Comparison of ENCODE assay signal across 10 mouse cellular contexts in the genomic region with DNA sequence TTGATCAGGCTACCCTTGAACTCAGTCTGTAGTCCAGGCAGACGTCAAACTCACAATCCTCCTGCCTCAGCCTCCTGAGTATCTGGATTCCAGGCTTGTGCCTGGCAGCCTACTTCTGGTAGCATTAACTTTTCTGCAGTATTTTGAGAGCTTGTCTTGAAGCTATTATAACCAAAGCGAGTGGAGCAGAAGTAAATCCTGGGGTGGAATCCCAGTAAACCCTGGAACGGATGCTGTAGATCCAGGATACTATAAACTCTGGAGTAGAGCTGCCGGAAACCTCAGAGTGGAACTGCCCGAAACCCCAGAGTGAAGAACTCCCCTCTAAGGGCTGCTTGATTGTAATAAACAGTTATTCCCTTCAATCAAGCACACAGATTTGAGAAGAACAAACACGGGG. TPM values are rescaled to one million over a fixed set of nuclear protein-coding genes. Genes with fewer than 3 reads are reported as not detected.
A peak's percentile ranks its signal among the peaks of the same experiment; 100 is the strongest.
DNase-seq lines count a peak whose midpoint lies in the region; ATAC-seq and TF ChIP-seq lines count a peak whose summit lies in the region.
"Had no signal": no experiment of that assay in that cellular context is flagged by ENCODE, and none has a peak within 500 bp of the region (broad histone marks: within the 10 kb centered on the region; RNA-seq: fewer than 3 reads in every experiment).

No protein-coding gene starts in this region.

- no peaks in the 10 kb centered on the region for H3K27me3 ChIP-seq in neural tube, embryonic 15.5 days (replicated peaks)
- H3K27me3 ChIP-seq in intestine, embryonic 15.5 days (replicated peaks) = no peaks in the 10 kb centered on the region
- no peaks in the 10 kb centered on the region for H3K27me3 ChIP-seq in neural tube, embryonic 11.5 days (ENCODE audit: control insufficient read depth, insufficient read depth, low read length)
- H3K27me3 ChIP-seq in cerebellum, adult 2 months (ENCODE audit: control insufficient read depth, insufficient read depth, low read length) = no peaks in the 10 kb centered on the region

- H3K9ac ChIP-seq in neural tube, embryonic 15.5 days (replicated peaks) = no peak overlapping the region
- H3K9ac ChIP-seq in intestine, embryonic 15.5 days = no peak overlapping the region
- no peak overlapping the region for H3K9ac ChIP-seq in neural tube, embryonic 11.5 days (ENCODE audit: low read length)

- no peak overlapping the region for H3K4me3 ChIP-seq in neural tube, embryonic 15.5 days (replicated peaks)
- H3K4me3 ChIP-seq in intestine, embryonic 15.5 days (replicated peaks) = no peak overlapping the region
- no peak overlapping the region for H3K4me3 ChIP-seq in neural tube, embryonic 11.5 days (ENCODE audit: low read depth, low read length)
- H3K4me3 ChIP-seq in cerebellum, adult 2 months (replicated peaks; ENCODE audit: insufficient read depth, low read depth, low read length) = no peak overlapping the region

- H3K4me1 ChIP-seq in neural tube, embryonic 15.5 days = peaks cover 14% of the 10 kb centered on the region
- H3K4me1 ChIP-seq in intestine, embryonic 15.5 days (replicated peaks) = 0 out of 2 replicates have a peak, but pooled peaks cover 2% of the 10 kb centered on the region
- H3K4me1 ChIP-seq in neural tube, embryonic 11.5 days (ENCODE audit: control insufficient read depth, insufficient read depth, low read length) = peaks cover 10% of the 10 kb centered on the region
- peaks cover 4% of the 10 kb centered on the region; the same call in 1 of the 2 replicates for H3K4me1 ChIP-seq in cerebellum, adult 2 months (ENCODE audit: control insufficient read depth, insufficient read depth, low read length)

- TF ChIP-seq POLR2A in cerebellum, adult 2 months (IDR thresholded peaks at IDR 0.05; ENCODE audit: borderline replicate concordance, insufficient read depth, low read length) = no peak

- no peaks in the 10 kb centered on the region for H3K9me3 ChIP-seq in neural tube, embryonic 15.5 days (replicated peaks)
- H3K9me3 ChIP-seq in intestine, embryonic 15.5 days = no peaks in the 10 kb centered on the region; the same call in 1 of the 2 replicates
- H3K9me3 ChIP-seq in neural tube, embryonic 11.5 days (ENCODE audit: control insufficient read depth, low read length) = no peaks in the 10 kb centered on the region
- H3K9me3 ChIP-seq: G1E had no signal

- no peak for ATAC-seq in frontal cortex, adult (ENCODE audit: low TSS enrichment)
- no peak for ATAC-seq in neural tube, embryonic 15.5 days (ENCODE audit: low FRiP score)
- peak; percentile 24; the same call in 1 of the 2 replicates for ATAC-seq in intestine, embryonic 15.5 days
- ATAC-seq in neural tube, embryonic 11.5 days (ENCODE audit: insufficient read depth, low FRiP score, low TSS enrichment) = no peak

- no peaks in the 10 kb centered on the region for H3K36me3 ChIP-seq in neural tube, embryonic 15.5 days
- H3K36me3 ChIP-seq in intestine, embryonic 15.5 days = no peaks in the 10 kb centered on the region
- no peaks in the 10 kb centered on the region for H3K36me3 ChIP-seq in neural tube, embryonic 11.5 days (ENCODE audit: control insufficient read depth, insufficient read depth, low read length)
- H3K36me3 ChIP-seq: G1E had no signal

- DNase-seq in frontal cortex, postnatal 36 days (ENCODE audit: low spot score in 2 of 2) = peak; percentile 36 to 74
- peak; percentile 44 for DNase-seq in neural tube, embryonic 10.5 days (ENCODE audit: extremely low spot score, low spot score)
- DNase-seq in neural tube, embryonic 11.5 days (ENCODE audit: low spot score) = peak; percentile 61
- DNase-seq in spleen, postnatal 10 days (ENCODE audit: low spot score in 2 of 2) = no peak
- no peak for DNase-seq in cerebellum, adult 2 months

- H3K4me2 ChIP-seq in neural tube, embryonic 15.5 days = no peak overlapping the region
- H3K4me2 ChIP-seq in intestine, embryonic 15.5 days (replicated peaks) = no peak overlapping the region
- H3K4me2 ChIP-seq in neural tube, embryonic 11.5 days (ENCODE audit: low read depth) = no peak overlapping the region

- no peak overlapping the region for H3K27ac ChIP-seq in neural tube, embryonic 15.5 days (replicated peaks)
- no peak overlapping the region for H3K27ac ChIP-seq in intestine, embryonic 15.5 days
- no peak overlapping the region for H3K27ac ChIP-seq in neural tube, embryonic 11.5 days (ENCODE audit: low read depth, low read length)
- no peak overlapping the region for H3K27ac ChIP-seq in cerebellum, adult 2 months (ENCODE audit: insufficient read depth, low read length)

- WGBS in neural tube, embryonic 15.5 days = 53% methylated on average over 6 of the region's 6 CpGs
- 44% methylated on average over 6 of the region's 6 CpGs for WGBS in intestine, embryonic 15.5 days
- WGBS in neural tube, embryonic 11.5 days = 44% methylated on average over 6 of the region's 6 CpGs
- 66% methylated on average over 6 of the region's 6 CpGs for WGBS in cerebellum, adult 2 months

- no peak for TF ChIP-seq CTCF in cerebellum, adult 2 months (IDR thresholded peaks at IDR 0.05; ENCODE audit: borderline replicate concordance, insufficient read depth, low read depth, low read length)

RNA-seq across cellular contexts. Expression of a gene that starts 9.7 kb away (rescaled TPM):
- 10.1 and 11.9 TPM in 2 replicates for polyA plus RNA-seq in neural tube, embryonic 15.5 days (2015; fragmentation: Nextera tagmentation; extraction: Ambion mirVana)
- 26.5 and 30.5 TPM in 2 replicates for polyA plus RNA-seq in intestine, embryonic 15.5 days (2015; fragmentation: Nextera tagmentation; extraction: Ambion mirVana)
- polyA plus RNA-seq in neural tube, embryonic 11.5 days (2014; fragmentation: Nextera tagmentation; extraction: Ambion mirVana) = 3.5 and 4.4 TPM in 2 replicates
- 12.6 and 15.4 TPM in 2 replicates for polyA plus RNA-seq in cerebellum, adult 2 months (2012; rRNA removed)
- polyA plus RNA-seq: G1E had no signal

RNA-seq across cellular contexts. Expression of a gene that starts 18.8 kb away (rescaled TPM):
- 13.9 and 14.3 TPM in 2 replicates for polyA plus RNA-seq in neural tube, embryonic 15.5 days (2015; fragmentation: Nextera tagmentation; extraction: Ambion mirVana)
- polyA plus RNA-seq in intestine, embryonic 15.5 days (2015; fragmentation: Nextera tagmentation; extraction: Ambion mirVana) = 0.05 TPM in 1 of 2 replicates, not detected in the other
- polyA plus RNA-seq in neural tube, embryonic 11.5 days (2014; fragmentation: Nextera tagmentation; extraction: Ambion mirVana) = not detected in 2 replicates
- polyA plus RNA-seq in cerebellum, adult 2 months (2012; rRNA removed) = 12.4 and 15.0 TPM in 2 replicates
- polyA plus RNA-seq: G1E; liver, embryonic 16.5 days had no signal

RNA-seq across cellular contexts. Expression of a gene that starts 51.4 kb away (rescaled TPM):
- polyA plus RNA-seq in neural tube, embryonic 15.5 days (2015; fragmentation: Nextera tagmentation; extraction: Ambion mirVana) = 87.9 and 103 TPM in 2 replicates
- 35.9 and 36.1 TPM in 2 replicates for polyA plus RNA-seq in intestine, embryonic 15.5 days (2015; fragmentation: Nextera tagmentation; extraction: Ambion mirVana)
- 26.5 and 29.3 TPM in 2 replicates for polyA plus RNA-seq in neural tube, embryonic 11.5 days (2014; fragmentation: Nextera tagmentation; extraction: Ambion mirVana)
- polyA plus RNA-seq in cerebellum, adult 2 months (2012; rRNA removed) = 404 and 437 TPM in 2 replicates

RNA-seq across cellular contexts. Expression of a gene that starts 56.9 kb away (rescaled TPM):
- 20.0 and 21.8 TPM in 2 replicates for polyA plus RNA-seq in neural tube, embryonic 15.5 days (2015; fragmentation: Nextera tagmentation; extraction: Ambion mirVana)
- polyA plus RNA-seq in intestine, embryonic 15.5 days (2015; fragmentation: Nextera tagmentation; extraction: Ambion mirVana) = 24.9 and 25.7 TPM in 2 replicates
- 19.3 and 22.8 TPM in 2 replicates for polyA plus RNA-seq in neural tube, embryonic 11.5 days (2014; fragmentation: Nextera tagmentation; extraction: Ambion mirVana)
- polyA plus RNA-seq in cerebellum, adult 2 months (2012; rRNA removed) = 40.9 and 45.3 TPM in 2 replicates

Comparison
In these comparisons a context has a peak if more than half of its experiments do, and no peak if none do; other contexts are left out.
1. RNA of a gene that starts 18.8 kb away (polyA plus RNA-seq): 12.4 to 15.0 TPM in cerebellum, adult 2 months and 13.9 to 14.3 TPM in neural tube, embryonic 15.5 days; 0.05 TPM in intestine, embryonic 15.5 days and not detected in neural tube, embryonic 11.5 days; every median in the first group is over 10 times any median in the second.
2. DNase-seq: peak in frontal cortex, postnatal 36 days (2 of 2), neural tube, embryonic 10.5 days (single experiment) and neural tube, embryonic 11.5 days (single experiment); none in spleen, postnatal 10 days (0 of 2) and cerebellum, adult 2 months (0 of 2).